Mouse (Mus musculus) forelimb bud, embryonic 11.5 days (tissue): ENCODE measurements around the gene Vmn1r60.
"Not testable (repeated sequence)": the region's sequence is repeated elsewhere in the genome, so short reads cannot be mapped to it uniquely, and the experiment has no call there.

Experiments
- DNase-seq: peaks from one replicate; pipeline ENCODE4 v3.0.0-alpha.2; 2012; ENCODE audit warnings: low read depth, low spot score

Vmn1r60 gene

DNA sequence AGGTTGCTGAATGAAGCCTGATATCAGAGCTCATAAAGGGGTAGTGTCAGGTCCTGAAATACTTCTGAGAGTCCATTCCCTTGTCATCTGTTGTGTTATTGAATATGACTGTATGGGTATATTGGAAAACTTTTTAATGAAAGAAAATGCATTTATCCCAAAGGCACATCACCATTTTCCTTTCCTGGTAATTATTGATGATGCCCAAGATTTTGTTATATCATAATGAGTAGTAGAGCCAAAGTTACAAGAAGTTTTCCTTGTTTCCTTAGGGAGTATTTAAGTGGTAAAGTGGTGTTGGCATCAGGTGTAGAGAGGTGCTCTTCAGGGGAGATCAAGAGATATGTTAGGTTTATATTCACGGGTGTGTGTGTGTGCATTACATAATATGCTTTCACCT lies at the start of gene Vmn1r60:
Vmn1r60 (minus strand) TSS at position 101 of the 400 bp plus-strand sequence.
- not testable (repeated sequence) for DNase-seq

DNA sequence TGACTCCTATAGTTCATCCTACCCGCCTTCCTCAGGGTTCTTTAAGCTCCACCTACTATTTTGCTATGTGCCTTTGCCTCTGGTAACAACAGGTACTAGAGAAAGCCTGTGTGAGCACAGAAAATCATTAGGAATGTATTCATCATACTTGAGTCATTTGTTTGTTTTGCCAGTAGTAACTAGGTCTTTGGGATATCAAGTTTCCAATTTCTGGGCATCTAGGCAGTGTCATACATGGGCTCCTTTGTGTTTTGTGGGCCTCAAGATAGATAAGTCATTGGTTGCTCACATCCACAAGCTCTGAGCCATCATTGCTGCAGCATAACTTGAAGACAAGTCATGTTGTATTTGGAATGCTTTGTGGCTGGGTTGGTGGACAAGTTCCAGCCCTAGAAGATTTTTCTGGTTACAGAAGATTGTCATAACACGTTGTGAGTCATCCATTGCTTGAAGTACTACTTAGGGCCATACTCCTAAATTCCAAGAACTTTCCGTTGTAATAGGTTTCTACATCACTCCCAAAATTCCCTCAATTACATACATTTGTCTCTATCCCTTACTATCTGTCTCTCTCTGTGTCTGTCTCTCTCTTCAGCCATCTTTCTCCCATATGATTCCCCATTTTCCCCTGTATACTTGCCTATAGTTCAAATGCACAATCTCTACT lies 6.2 kb downstream of the Vmn1r60 start:
- DNase-seq, result not testable (repeated sequence)

DNA sequence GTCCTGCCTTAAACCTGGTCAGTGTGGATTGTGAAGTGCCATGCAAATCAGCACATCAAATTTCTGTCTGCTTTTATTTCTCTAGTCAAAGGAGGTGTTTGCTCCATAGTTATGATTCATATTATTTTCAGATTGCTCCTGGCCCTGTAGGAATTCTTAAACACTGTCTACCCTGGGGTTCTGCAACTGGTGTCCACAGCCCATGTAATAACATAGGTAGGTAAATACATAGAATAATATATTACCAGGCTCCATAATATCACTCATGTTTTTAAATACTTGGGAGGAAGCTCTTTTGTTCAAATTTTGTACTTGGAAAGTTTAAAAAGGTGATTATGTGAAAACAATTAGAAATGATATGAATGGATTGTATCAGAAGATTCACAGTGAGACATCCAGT lies 53.3 kb downstream of the Vmn1r60 start, which contains the start of gene Vmn2r28:
Vmn2r28 (minus strand) TSS at position 101 of the 400 bp plus-strand sequence.
- DNase-seq, result not testable (repeated sequence)
